Mouse (Mus musculus) testis, adult 2 months (tissue): ENCODE measurements at regions not wholly inside any gene's neighbourhood (a gene's known extent, or its start where the extent isn't known, plus 50 kb on each side); places are given as distances from the start of the nearest gene placed in this dataset.

Experiments
- CTCF ChIP-seq: fragments of 200-500 bp; IDR thresholded peaks from 2 replicates; pipeline ENCODE4 v1.5.1; 2012; ENCODE audit warnings: low read depth, mild to moderate bottlenecking, inconsistent platforms, low read length, moderate library complexity; ENCODE audit not compliant: control insufficient read depth, insufficient read depth, insufficient replicate concordance
- POLR2A ChIP-seq: fragments of 200-500 bp; IDR thresholded peaks from 2 replicates; pipeline ENCODE4 v1.6.1; 2012; ENCODE audit warnings: low read depth, mild to moderate bottlenecking, inconsistent platforms, low read length, moderate library complexity; ENCODE audit not compliant: control insufficient read depth

DNA sequence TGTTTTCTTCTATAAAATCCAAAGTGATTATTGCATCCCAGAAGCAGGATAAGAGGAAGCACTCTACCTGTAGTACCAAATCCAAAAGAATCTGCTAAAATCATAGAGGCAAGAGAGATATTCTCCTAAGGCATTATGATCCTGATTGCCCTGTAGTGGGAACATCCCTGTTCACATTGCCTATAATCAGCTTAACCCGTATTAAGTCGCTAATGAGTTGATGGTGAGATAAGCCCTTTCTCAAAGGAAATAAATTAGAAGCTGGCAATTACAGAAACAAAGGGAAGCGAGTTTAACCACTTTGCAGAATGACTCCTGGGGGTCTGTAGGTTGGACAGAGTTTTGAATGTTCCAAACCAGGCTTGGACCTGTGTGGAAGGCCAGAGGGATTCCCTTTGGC lies 190.4 kb upstream of the Gm9747 start:
- TF ChIP-seq CTCF = no peak
- TF ChIP-seq POLR2A = no peak
